Mouse (Mus musculus) stomach, postnatal 0 days (tissue): ENCODE measurements at regions not wholly inside any gene's neighbourhood (a gene's known extent, or its start where the extent isn't known, plus 50 kb on each side); places are given as distances from the start of the nearest gene placed in this dataset.

Experiments
- CTCF ChIP-seq: IDR thresholded peaks from 2 replicates; pipeline ENCODE4 v1.5.1; 2016; ENCODE audit warnings: antibody characterized with exemption, low read depth, mild to moderate bottlenecking, moderate library complexity
- EP300 ChIP-seq: optimal IDR thresholded peaks from 2 replicates; pipeline ENCODE3; 2016; ENCODE audit warnings: antibody characterized with exemption

DNA sequence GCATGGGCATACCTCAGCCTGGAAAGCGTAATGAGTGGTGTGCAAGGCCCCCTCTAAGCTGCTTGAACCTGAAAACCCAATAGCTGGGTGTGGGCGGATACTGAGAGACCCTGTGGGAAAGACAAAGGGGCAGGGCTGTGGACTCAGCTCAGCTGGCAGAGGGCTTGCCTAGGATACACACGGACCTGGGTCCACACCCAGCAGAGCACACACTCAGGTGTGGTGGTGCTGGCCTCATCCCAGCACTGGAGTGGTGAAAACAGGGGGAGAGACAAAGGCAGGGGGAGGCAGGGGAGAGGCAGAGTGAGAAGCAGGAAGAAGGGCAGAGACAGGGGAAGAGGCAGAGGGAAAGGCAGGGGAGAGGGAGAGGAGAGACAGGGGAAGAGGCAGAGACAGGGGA, 189.5 kb downstream of the Ajap1 start:
- TF ChIP-seq EP300 (no peak), CTCF (no peak)
